Mouse (Mus musculus) lung, embryonic 16.5 days (tissue): Measurements from ENCODE around the gene Prnd. TPM values are rescaled to one million over a fixed set of nuclear protein-coding genes. Genes with fewer than 3 reads are reported as not detected.
A peak's percentile ranks its signal among the peaks of the same experiment; 100 is the strongest.

Source experiments
- ATAC-seq: fragments of 200-750 bp; cut with Nextera tagmentation; 2 replicates; pipeline ENCODE4 v1.8.0; 2017; ENCODE audit warnings: low read depth, mild to moderate bottlenecking, moderate library complexity
- H3K27ac ChIP-seq: fragments of 300-500 bp; sonication (generic); 2 replicates; pipeline ENCODE4 v1.5.1; 2014; ENCODE audit warnings: mild to moderate bottlenecking, control low read depth, low read length
- H3K27me3 ChIP-seq: fragments of 300-500 bp; sonication (generic); 2 replicates; pipeline ENCODE4 v1.6.1; 2014; ENCODE audit warnings: low read depth, low read length, mixed read lengths; ENCODE audit not compliant: control insufficient read depth, insufficient read depth
- H3K36me3 ChIP-seq: fragments of 300-500 bp; sonication (generic); 2 replicates; pipeline ENCODE4 v1.6.1; 2014; ENCODE audit warnings: low read length; ENCODE audit not compliant: control insufficient read depth, insufficient read depth
- H3K4me1 ChIP-seq: fragments of 300-500 bp; sonication (generic); replicated peaks from 2 replicates; pipeline ENCODE4 v1.6.1; 2014; ENCODE audit warnings: low read length, mixed read lengths; ENCODE audit not compliant: control insufficient read depth, insufficient read depth
- H3K4me2 ChIP-seq: fragments of 300-500 bp; sonication (generic); 2 replicates; pipeline ENCODE4 v1.6.1; 2014; ENCODE audit warnings: low read depth, low read length, control low read depth
- H3K4me3 ChIP-seq: fragments of 300-500 bp; sonication (generic); 2 replicates; pipeline ENCODE4 v1.5.1; 2014; ENCODE audit warnings: mild to moderate bottlenecking, low read length, control low read depth
- H3K9ac ChIP-seq: fragments of 300-500 bp; sonication (generic); 2 replicates; pipeline ENCODE4 v1.6.1; 2014; ENCODE audit warnings: low read length, control low read depth
- H3K9me3 ChIP-seq: fragments of 300-500 bp; sonication (generic); 2 replicates; pipeline ENCODE4 v1.6.1; 2016; ENCODE audit warnings: low read length; ENCODE audit not compliant: control insufficient read depth
- WGBS: fragments of 180-500 bp; shearing (Covaris S2); extraction: QIAGEN DNeasy Blood & Tissue Kit; methylation state at CpG from one replicate; pipeline ENCODE4 v1.1.7; 2014; 5-methylcytosine and 5-hydroxymethylcytosine counted together
- polyA plus RNA-seq: library from polyadenylated mRNA; unstranded; fragments of >200 nt; fragmentation: Nextera tagmentation; extraction: Ambion mirVana; gene quantifications from 2 replicates; pipeline ENCODE4 v1.2.1, GENCODE M21; 2015

Prnd gene
- polyA plus RNA-seq, 1 experiment from 2014 or later: 38.3 TPM

DNA sequence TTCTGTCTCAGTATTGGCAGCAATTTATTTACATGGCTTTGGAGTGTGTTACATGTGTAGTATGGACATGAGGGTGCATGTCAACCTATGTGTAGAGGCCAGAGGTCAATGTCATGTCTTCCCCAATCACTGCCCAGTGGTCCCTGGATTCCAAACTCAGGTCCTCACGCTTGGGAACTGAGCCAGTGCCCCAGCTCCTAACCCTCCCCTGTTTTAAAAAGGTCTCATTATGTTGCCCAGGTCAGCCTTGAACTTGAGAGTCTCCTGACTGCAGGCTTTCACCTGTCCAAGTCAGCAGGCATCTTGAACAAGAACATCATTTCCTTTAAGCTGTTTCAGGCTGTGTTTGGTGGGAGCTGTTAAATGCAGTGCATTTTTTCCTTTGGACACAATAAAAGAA, 41.8 kb upstream of the Prnd start:
- H3K9me3 ChIP-seq: no peaks in the 10 kb centered on the region
- H3K27ac ChIP-seq: no peak overlapping the region
- H3K4me3 ChIP-seq: no peak overlapping the region
- H3K4me2 ChIP-seq: no peak overlapping the region
- no peak overlapping the region for H3K9ac ChIP-seq
- no peak for ATAC-seq
- peaks cover 10% of the 10 kb centered on the region for H3K4me1 ChIP-seq
- H3K36me3 ChIP-seq: no peaks in the 10 kb centered on the region
- H3K27me3 ChIP-seq: no peaks in the 10 kb centered on the region
- WGBS: 86% methylated on average over 1 of the region's 1 CpGs

DNA sequence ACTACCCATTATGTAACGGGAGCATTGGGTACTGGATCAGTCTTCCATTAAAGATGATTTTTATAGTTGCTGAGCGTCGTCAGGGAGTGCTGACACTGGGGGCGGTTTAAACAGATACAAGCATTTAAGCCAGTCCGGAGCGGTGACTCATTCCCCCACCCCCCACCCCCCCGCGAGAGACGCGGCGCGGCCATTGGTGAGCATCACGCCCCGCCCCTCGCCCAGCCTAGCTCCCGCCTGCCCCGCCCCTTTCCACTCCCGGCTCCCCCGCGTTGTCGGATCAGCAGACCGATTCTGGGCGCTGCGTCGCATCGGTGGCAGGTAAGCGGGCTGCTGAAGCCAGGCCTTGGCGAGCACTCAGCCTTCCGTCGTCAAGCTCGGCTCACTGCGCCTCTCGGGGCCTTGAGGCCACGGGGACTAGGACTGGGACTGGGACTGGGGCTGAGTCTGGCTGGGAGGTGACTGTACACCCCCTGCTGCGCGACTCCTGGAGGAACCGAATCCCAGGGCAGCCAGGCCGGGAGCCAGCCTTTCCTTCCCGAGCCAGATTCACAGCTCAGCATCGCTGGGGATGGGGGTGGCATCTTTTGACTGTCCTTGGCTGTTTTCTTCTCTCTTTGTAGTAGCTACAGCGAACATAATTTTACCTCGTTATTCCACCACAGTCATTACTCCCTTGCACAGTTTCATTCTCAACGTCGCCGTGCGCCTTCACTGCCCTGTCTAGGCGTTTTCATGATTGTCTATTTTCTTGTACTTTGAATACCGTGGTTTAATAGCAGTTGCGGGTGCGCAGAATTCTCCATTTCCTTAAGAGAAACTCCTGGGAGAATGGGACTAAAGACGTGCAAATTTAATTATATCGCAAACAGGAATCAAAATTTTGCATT, 40.7 kb upstream of the Prnd start, which contains the start of the genes Prnp and Prn:
Gene Prnp (plus strand): TSS at position 246 of the 890 bp plus-strand sequence.
Gene Prn (plus strand): TSS at position 275 of the 890 bp plus-strand sequence.
- WGBS: 4% methylated on average over 48 of the region's 52 CpGs
- Histone ChIP-seq H3K27ac (peak within 1 kb of the TSS; percentile 83), H3K4me1 (peaks cover 10% of the 10 kb centered on the region), H3K9ac (peak within 1 kb of the TSS; percentile 83), H3K9me3 (no peaks in the 10 kb centered on the region), H3K27me3 (no peaks in the 10 kb centered on the region), H3K36me3 (no peaks in the 10 kb centered on the region), H3K4me2 (peak within 1 kb of the TSS; percentile 81), H3K4me3 (peak within 1 kb of the TSS; percentile 79)
- ATAC-seq: peak; percentile 95

DNA sequence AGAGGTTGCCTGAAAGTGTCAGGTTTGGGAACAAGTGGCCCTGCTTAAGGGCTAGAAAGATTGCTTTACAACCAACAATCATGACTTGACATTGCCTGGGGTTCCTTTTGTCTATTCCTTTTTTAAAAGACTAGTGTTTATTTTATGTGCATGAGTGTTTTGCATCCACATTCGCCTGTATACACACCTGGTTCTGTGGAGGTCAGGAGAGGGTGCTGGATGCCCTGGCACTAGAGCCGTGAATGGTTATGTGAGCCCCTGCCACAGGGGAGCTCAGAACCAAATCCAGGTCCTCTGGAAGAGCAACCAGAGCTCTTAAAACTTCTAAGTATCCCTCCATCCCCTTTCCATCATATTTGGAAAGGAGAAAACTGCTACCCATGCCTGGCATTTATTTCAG, 39.8 kb upstream of the Prnd start:
- Histone ChIP-seq H3K4me2 (peak overlapping the region; percentile 81), H3K27me3 (no peaks in the 10 kb centered on the region), H3K4me1 (peaks cover 10% of the 10 kb centered on the region), H3K36me3 (no peaks in the 10 kb centered on the region), H3K9ac (no peak overlapping the region; the same call in 1 of the 2 replicates), H3K27ac (no peak overlapping the region), H3K9me3 (no peaks in the 10 kb centered on the region), H3K4me3 (peak overlapping the region; percentile 79; the same call in 1 of the 2 replicates)
- no peak for ATAC-seq
- WGBS: 57% methylated on average over 2 of the region's 2 CpGs

DNA sequence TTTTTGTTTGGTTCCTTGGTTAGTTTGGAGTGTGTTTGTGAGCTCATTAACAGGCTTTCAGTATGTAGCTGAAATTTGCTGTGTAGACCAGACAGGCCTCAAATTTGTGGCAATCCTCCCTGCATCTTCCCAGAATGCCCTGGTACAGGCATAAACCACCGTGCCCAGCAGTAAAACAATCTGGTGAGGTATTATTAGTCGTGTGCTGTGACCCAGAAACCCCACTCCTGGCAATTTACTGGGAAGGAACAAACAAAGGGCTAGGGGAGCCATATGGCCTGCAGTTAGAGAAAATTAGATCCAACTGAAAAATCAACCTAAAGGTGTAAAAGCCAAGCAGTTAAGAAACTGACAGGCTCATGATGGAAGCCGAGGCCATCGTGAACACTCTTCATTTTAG, 39.3 kb upstream of the Prnd start:
- Histone ChIP-seq H3K27me3 (no peaks in the 10 kb centered on the region), H3K9ac (no peak overlapping the region), H3K4me1 (peaks cover 10% of the 10 kb centered on the region), H3K36me3 (no peaks in the 10 kb centered on the region), H3K4me2 (no peak overlapping the region), H3K9me3 (no peaks in the 10 kb centered on the region), H3K27ac (no peak overlapping the region), H3K4me3 (no peak overlapping the region)
- 65% methylated on average over 4 of the region's 4 CpGs for WGBS
- no peak for ATAC-seq

DNA sequence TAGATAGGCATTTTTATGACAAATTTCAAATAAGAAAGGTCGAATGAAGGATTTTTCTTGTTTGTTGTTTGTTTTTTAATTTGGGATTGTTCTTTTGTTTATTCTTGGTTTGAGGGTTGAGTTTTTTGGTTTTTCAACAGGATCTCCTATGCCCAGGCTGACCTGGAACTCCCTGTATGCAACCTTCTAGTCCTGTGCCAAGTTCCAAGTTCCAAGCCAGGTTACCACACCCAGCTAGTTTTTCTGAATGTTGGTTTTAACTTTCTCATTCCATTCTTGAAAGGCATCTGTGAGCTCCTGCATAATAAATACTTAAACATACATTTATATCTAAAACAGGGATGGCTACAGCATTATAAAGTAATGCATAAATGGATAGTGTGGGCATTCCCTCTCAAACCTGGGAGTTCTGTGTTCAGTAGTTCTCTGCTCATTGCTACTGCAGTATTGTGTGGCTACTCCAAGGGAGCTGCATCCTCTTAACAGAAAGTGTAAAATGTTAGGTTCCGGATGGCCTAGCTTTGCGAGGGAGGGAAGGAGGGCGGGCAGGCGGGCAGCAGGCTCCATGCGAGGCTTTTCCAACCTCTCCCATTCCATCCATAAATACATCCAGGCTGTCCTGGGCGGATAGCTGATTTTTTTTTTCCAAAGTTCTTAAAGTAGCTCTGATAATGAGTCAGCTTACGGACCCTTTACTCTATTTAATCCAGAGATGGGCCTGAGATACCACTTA, 38.0 kb upstream of the Prnd start:
- Histone ChIP-seq H3K4me3 (no peak overlapping the region), H3K9ac (no peak overlapping the region), H3K36me3 (no peaks in the 10 kb centered on the region), H3K4me2 (no peak overlapping the region), H3K27me3 (no peaks in the 10 kb centered on the region), H3K9me3 (no peaks in the 10 kb centered on the region), H3K4me1 (peaks cover 10% of the 10 kb centered on the region), H3K27ac (no peak overlapping the region)
- ATAC-seq: no peak
- WGBS: 79% methylated on average over 8 of the region's 8 CpGs

DNA sequence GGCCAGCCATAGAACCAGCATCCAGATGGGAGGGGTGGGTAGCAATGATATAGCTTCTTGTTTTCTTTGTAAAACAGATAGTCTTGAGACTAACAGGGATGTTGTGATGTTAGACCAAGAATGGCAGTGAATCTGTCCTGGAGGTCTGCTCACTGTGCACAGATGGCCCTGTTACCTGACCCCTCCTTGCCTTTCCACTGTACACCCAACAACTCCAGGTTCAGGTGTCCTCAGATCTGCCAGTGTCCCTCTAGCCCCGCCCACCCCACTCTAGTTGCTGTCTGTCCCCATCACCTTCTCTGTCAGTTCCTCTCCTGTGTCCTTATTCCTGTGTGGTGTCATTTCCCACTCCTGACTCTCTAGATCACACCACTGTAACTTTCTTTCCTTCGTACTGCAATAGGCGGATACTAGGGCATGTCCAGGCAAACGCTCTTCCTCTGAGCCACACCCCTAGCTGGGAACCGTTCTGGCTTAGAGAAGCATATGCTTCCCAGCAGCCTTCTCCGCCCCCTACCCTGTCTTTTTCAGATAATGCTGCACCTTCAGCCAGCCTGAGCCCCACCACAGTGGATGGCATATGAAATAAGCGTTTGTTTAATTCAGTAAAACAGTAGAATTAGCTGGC, 18.3 kb upstream of the Prnd start:
- Histone ChIP-seq H3K4me3 (no peak overlapping the region), H3K27ac (no peak overlapping the region), H3K9me3 (no peaks in the 10 kb centered on the region), H3K4me1 (peaks cover 2% of the 10 kb centered on the region; the same call in 1 of the 2 replicates), H3K27me3 (no peaks in the 10 kb centered on the region), H3K36me3 (no peaks in the 10 kb centered on the region; the same call in 1 of the 2 replicates), H3K9ac (no peak overlapping the region), H3K4me2 (no peak overlapping the region)
- WGBS: 61% methylated on average over 7 of the region's 7 CpGs
- 0 out of 2 replicates have a peak, but pooled peaks have one; percentile 20 for ATAC-seq

DNA sequence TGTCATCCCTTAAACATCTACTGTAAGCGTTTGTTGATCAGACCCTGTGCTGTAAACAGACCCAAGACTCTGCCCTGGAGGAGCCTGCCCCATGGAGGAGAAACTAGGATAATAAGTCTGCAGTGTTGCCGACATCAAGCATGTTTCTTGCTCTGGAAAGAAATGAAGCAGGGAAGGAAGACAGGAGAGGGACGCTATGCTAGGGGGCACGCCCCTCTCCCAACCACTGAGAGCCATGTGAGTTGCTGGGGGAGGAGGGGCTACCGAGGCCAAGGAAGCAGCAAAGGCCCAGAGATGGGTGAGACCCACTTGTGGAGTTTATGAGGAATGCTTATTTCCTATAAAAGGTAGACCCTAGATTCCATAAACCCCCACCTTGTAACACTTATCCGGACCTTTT, 17.6 kb upstream of the Prnd start:
- peaks cover 2% of the 10 kb centered on the region; the same call in 1 of the 2 replicates for H3K4me1 ChIP-seq
- H3K9ac ChIP-seq: no peak overlapping the region
- no peak overlapping the region for H3K4me3 ChIP-seq
- H3K27me3 ChIP-seq: no peaks in the 10 kb centered on the region
- no peak overlapping the region for H3K27ac ChIP-seq
- no peak for ATAC-seq
- H3K9me3 ChIP-seq: no peaks in the 10 kb centered on the region
- 22% methylated on average over 6 of the region's 6 CpGs for WGBS
- H3K36me3 ChIP-seq: no peaks in the 10 kb centered on the region; the same call in 1 of the 2 replicates
- H3K4me2 ChIP-seq: no peak overlapping the region

DNA sequence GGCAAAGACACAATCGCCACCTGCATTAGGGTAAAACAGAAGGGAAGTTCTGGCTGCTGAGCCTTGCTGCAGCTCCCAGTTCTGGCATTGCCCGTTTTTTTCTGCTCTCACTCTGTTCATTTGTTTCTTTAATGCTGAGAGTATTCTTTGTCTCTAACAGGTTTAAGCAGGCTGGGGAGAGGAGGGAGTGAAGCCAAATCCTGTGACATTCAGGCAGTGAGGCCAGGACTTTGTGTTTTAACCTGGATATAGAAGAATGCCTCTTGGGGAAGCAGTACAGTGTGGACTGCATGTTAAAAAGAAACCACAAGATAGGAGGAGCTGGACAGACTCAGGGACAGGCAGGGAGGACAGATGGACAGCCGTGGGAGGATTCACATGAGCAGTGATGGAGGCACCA, 17.1 kb upstream of the Prnd start:
- H3K9me3 ChIP-seq: no peaks in the 10 kb centered on the region
- H3K27ac ChIP-seq: peak overlapping the region; percentile 32; the same call in 1 of the 2 replicates
- no peak for ATAC-seq
- H3K27me3 ChIP-seq: no peaks in the 10 kb centered on the region
- H3K9ac ChIP-seq: no peak overlapping the region
- no peak overlapping the region for H3K4me3 ChIP-seq
- WGBS: 47% methylated on average over 3 of the region's 3 CpGs
- H3K4me2 ChIP-seq: no peak overlapping the region
- no peaks in the 10 kb centered on the region; the same call in 1 of the 2 replicates for H3K36me3 ChIP-seq
- H3K4me1 ChIP-seq: peaks cover 2% of the 10 kb centered on the region; the same call in 1 of the 2 replicates
